Mouse (Mus musculus) ES-Bruce4 (cell line): ENCODE results near the gene Cage1.

ENCODE experiments used
- CTCF ChIP-seq: IDR thresholded peaks from one replicate; pipeline ENCODE4 v1.8.1; 2011; ENCODE audit warnings: low read depth, low read length
- POLR2A ChIP-seq: IDR thresholded peaks from one replicate; pipeline ENCODE4 v1.8.1; 2011; ENCODE audit warnings: low read length; ENCODE audit not compliant: insufficient read depth

DNA sequence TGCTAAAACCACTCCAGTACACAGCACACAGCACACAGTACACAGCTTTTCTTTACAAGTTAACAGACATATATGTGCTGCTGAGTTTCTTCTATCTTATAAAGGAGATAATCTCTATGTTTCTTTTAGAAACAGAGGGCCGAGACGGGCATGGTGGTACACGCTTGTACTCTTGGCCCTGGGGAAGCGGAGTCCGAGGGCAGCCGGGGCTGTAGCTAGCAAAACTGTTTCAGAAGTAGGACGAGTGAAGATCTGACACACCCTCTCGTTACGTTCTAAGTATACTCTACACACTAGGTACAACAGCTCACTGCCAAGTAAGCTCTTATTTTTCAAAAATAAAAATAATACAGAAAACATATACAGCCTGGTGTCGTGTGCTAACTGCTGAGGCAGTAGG lies 56.5 kb downstream of the Cage1 start:
- TF ChIP-seq CTCF (no peak), POLR2A (no peak)
